Mouse (Mus musculus): ENCODE results near the gene Chchd3. TPM values are rescaled to one million over a fixed set of nuclear protein-coding genes. Genes with fewer than 3 reads are reported as not detected.

Chchd3 gene
- polyA plus RNA-seq, 1 experiment from 2014 or later, result 106 TPM

DNA sequence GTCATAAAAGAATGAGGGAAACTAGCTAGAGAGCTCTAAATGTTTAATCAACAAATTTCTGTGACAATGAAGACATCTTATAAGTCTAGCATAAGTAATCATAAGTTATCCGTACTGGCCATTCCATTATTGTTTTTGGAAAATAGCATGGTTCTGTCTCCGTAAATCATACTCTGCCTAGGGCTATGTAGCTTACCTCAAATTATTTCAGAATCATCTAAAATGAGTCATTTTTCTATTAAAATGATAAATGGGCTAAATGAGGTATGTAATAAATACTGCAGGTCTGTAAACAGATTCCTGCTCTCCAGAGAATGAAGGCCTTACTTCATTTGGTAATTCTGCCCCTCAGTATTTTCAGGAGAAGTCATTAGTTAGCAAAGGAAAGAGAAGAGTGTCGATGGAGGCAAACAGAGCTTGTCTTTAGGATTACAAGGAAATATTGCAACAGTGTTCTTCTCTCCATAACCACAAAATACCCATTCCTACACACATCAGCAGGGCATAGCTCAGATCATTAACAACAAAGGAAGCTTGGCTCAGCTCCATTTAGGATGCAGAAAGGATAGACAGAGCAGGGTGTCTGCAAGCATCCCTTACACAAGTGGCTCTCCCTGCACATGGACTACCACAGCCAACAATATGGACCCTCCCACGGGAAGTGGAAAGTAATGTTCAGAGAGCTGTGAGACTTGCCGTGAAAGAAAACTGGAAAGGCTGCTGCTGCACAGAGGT lies 100.1 kb downstream of the Chchd3 start:
- H3K4me2 ChIP-seq (replicated peaks), result no peak overlapping the region
- no peak overlapping the region for H3K27ac ChIP-seq
- H3K4me3 ChIP-seq, result no peak overlapping the region
- H3K36me3 ChIP-seq, result no peaks in the 10 kb centered on the region
- H3K9me3 ChIP-seq, result no peaks in the 10 kb centered on the region
- H3K27me3 ChIP-seq, result no peaks in the 10 kb centered on the region
- H3K9ac ChIP-seq, result no peak overlapping the region
- H3K4me1 ChIP-seq, result 0 out of 2 replicates have a peak, but pooled peaks cover 5% of the 10 kb centered on the region
- WGBS, result 72% methylated on average over 5 of the region's 5 CpGs
- ATAC-seq (ENCODE audit: insufficient number of reproducible peaks, insufficient read depth, low FRiP score, low TSS enrichment), result no peak

DNA sequence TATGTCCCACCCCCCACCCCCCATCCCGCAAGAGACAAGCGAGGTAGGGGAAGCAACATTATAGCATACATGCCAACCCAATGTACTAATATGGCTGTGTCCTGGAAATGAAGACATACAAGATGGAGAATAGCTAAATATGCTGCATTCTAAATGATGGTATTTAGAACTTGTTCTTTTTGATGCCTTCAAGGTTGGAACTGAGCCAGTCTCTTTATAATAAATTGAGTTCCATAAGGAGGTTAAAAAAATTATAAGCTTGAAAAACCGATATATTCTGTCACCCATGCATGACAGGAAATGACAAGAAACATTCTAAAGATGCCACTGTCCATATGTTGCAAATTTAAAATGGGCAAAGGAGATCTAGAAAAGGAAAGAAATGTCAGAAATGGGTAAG lies 104.6 kb downstream of the Chchd3 start:
- no peak overlapping the region for H3K4me3 ChIP-seq
- H3K36me3 ChIP-seq, result no peaks in the 10 kb centered on the region
- no peak overlapping the region for H3K9ac ChIP-seq
- no peaks in the 10 kb centered on the region for H3K27me3 ChIP-seq
- no peak overlapping the region for H3K27ac ChIP-seq
- no peaks in the 10 kb centered on the region for H3K9me3 ChIP-seq
- H3K4me1 ChIP-seq, result no peaks in the 10 kb centered on the region
- 76% methylated on average over 3 of the region's 3 CpGs for WGBS
- H3K4me2 ChIP-seq (replicated peaks), result no peak overlapping the region
- ATAC-seq (ENCODE audit: insufficient number of reproducible peaks, insufficient read depth, low FRiP score, low TSS enrichment), result no peak

DNA sequence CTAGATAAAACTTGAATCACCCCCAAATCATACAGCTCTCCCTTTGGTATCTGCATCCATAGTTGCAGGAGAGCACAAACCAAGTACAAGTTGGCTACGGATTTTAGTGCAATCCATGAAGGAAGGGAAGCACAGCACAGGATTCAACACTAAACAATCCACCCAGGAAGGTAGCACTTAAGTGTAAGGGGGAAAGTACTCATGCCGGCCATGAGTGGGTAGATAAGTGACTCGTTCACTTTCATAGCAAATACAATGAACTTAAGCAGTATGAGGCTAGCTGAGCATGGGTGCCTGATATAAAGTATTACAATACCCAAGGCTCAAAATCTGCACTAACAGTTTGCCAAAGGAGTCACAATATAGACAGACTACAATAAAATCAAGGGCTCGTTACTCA lies 109.1 kb downstream of the Chchd3 start:
- Histone ChIP-seq H3K4me1 (no peaks in the 10 kb centered on the region), H3K27me3 (no peaks in the 10 kb centered on the region), H3K9me3 (no peaks in the 10 kb centered on the region), H3K9ac (no peak overlapping the region), H3K4me3 (no peak overlapping the region), H3K27ac (no peak overlapping the region), H3K4me2 (replicated peaks) (no peak overlapping the region), H3K36me3 (no peaks in the 10 kb centered on the region)
- ATAC-seq (ENCODE audit: insufficient number of reproducible peaks, insufficient read depth, low FRiP score, low TSS enrichment), result no peak
- 82% methylated on average over 4 of the region's 4 CpGs for WGBS

DNA sequence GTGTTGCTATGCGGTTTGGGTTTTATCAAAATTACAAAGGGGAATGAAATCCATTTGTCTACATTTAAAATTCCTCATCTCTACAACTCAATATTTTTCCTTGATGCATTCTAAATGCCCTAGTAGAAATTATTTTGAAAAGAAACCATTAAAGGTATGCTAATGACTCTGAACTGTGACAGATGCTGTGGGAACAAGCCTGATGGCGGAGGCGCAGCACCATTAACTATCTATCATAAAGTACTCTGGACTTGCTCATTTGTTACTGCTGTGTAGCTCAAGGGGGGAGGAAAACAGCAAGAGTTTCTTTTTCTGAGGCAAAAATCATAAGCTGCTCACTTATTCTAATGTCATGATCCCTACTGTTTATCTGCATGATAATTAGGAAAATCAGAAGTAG lies 110.4 kb downstream of the Chchd3 start:
- H3K27ac ChIP-seq, result no peak overlapping the region
- H3K27me3 ChIP-seq, result no peaks in the 10 kb centered on the region
- H3K4me2 ChIP-seq (replicated peaks), result no peak overlapping the region
- H3K9me3 ChIP-seq, result no peaks in the 10 kb centered on the region
- H3K4me1 ChIP-seq, result no peaks in the 10 kb centered on the region
- H3K9ac ChIP-seq, result no peak overlapping the region
- H3K36me3 ChIP-seq, result no peaks in the 10 kb centered on the region
- no peak for ATAC-seq (ENCODE audit: insufficient number of reproducible peaks, insufficient read depth, low FRiP score, low TSS enrichment)
- WGBS, result 88% methylated on average over 3 of the region's 3 CpGs
- no peak overlapping the region for H3K4me3 ChIP-seq

DNA sequence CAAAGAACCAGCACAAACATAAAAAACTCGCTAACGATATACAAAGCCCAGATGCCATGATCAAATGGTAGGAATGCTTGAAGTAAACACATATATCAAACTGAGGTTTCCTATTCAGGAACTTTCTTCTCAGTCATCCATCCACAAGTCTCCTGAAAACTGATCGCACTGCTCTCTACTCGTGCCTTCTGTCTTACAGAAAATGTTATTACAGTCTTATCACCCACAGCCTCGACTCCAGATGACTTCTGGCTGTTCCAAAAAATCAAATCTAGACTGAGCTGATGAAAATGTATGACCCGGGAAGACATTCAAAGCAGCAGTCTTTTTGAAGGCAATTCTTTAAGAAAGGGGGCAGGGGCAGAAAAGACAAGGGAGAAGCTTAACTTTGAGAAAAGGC lies 112.8 kb downstream of the Chchd3 start:
- ATAC-seq (ENCODE audit: insufficient number of reproducible peaks, insufficient read depth, low FRiP score, low TSS enrichment), result no peak
- Histone ChIP-seq H3K27me3 (no peaks in the 10 kb centered on the region), H3K36me3 (no peaks in the 10 kb centered on the region), H3K27ac (no peak overlapping the region), H3K9me3 (no peaks in the 10 kb centered on the region), H3K4me2 (replicated peaks) (no peak overlapping the region), H3K4me3 (no peak overlapping the region), H3K9ac (no peak overlapping the region), H3K4me1 (no peaks in the 10 kb centered on the region)
- WGBS, result 54% methylated on average over 6 of the region's 6 CpGs

DNA sequence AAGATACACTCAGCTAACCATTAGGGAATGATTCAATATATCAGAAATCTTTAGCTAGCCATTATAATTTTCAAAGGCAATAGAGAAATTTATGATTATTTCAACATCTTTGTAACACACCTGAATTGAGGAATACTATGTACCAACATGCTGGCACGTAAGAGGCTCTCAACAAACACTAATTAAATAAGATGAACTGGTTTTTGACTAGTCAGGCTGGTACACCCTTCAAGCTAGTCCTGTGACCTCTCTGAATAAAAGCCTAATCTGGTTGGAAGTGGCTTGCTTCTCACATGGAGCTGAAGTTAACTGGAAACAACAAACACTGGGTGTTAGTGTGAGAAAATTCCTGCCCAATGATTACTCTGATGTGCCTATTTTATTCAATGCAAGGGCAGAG lies 115.1 kb downstream of the Chchd3 start:
- 87% methylated on average over 1 of the region's 1 CpGs for WGBS
- no peak overlapping the region for H3K9ac ChIP-seq
- no peak for ATAC-seq (ENCODE audit: insufficient number of reproducible peaks, insufficient read depth, low FRiP score, low TSS enrichment)

DNA sequence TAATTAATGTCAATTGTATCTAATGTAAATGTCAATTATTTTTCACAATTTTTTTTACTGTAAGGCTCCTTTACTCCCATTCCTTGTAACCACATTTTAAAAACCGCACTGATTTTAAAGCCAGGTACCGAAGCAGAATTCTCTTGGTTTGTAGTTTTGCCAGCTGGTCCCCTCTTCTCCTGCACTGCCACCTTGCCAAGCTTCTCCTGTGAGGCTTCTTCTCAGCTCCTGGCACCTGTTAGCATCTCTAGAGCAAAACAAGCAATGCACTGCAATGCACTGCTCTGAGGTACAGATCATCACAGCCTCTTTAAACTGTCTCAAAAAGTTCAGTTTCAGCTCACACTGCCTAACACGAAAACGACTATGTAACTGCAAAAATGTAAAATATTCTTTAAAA lies 116.4 kb downstream of the Chchd3 start:
- H3K4me2 ChIP-seq (replicated peaks), result no peak overlapping the region
- no peak overlapping the region for H3K4me3 ChIP-seq
- H3K27me3 ChIP-seq, result no peaks in the 10 kb centered on the region
- no peak for ATAC-seq (ENCODE audit: insufficient number of reproducible peaks, insufficient read depth, low FRiP score, low TSS enrichment)
- H3K36me3 ChIP-seq, result no peaks in the 10 kb centered on the region
- no peak overlapping the region for H3K9ac ChIP-seq
- no peaks in the 10 kb centered on the region for H3K9me3 ChIP-seq
- H3K4me1 ChIP-seq, result peaks cover 8% of the 10 kb centered on the region; the same call in 1 of the 2 replicates
- no peak overlapping the region for H3K27ac ChIP-seq
- WGBS, result 93% methylated on average over 4 of the region's 4 CpGs

More for the DNA sequence above, 115.1 kb downstream of the Chchd3 start:
- Histone ChIP-seq H3K36me3 (no peaks in the 10 kb centered on the region), H3K27me3 (no peaks in the 10 kb centered on the region), H3K4me3 (no peak overlapping the region), H3K4me2 (replicated peaks) (no peak overlapping the region), H3K9me3 (no peaks in the 10 kb centered on the region), H3K27ac (no peak overlapping the region), H3K4me1 (peaks cover 8% of the 10 kb centered on the region; the same call in 1 of the 2 replicates)

DNA sequence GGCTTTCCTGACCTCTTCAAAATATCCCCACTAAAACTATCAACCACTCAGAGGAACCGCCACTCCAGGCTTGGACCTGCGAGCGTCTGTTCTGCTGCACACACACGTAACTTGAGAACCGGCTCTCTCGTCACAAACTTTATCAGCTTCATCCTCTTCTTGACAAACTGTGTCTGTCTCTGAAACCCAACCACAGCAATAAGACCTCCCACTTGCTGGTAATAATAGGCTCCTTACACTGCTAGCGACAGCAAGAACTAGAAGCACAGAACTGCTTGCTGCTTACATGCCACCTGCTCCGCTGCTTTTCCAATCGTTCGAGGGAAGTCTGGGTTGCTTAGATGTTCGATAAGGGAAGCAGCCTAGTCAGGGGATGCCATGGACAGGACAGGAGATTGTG lies 119.8 kb downstream of the Chchd3 start:
- no peak overlapping the region for H3K27ac ChIP-seq
- H3K4me1 ChIP-seq, result peaks cover 8% of the 10 kb centered on the region; the same call in 1 of the 2 replicates
- H3K9ac ChIP-seq, result no peak overlapping the region
- no peaks in the 10 kb centered on the region for H3K9me3 ChIP-seq
- H3K4me3 ChIP-seq, result no peak overlapping the region
- ATAC-seq (ENCODE audit: insufficient number of reproducible peaks, insufficient read depth, low FRiP score, low TSS enrichment), result no peak
- 39% methylated on average over 11 of the region's 11 CpGs for WGBS
- no peaks in the 10 kb centered on the region for H3K36me3 ChIP-seq
- no peaks in the 10 kb centered on the region for H3K27me3 ChIP-seq
- H3K4me2 ChIP-seq (replicated peaks), result no peak overlapping the region

DNA sequence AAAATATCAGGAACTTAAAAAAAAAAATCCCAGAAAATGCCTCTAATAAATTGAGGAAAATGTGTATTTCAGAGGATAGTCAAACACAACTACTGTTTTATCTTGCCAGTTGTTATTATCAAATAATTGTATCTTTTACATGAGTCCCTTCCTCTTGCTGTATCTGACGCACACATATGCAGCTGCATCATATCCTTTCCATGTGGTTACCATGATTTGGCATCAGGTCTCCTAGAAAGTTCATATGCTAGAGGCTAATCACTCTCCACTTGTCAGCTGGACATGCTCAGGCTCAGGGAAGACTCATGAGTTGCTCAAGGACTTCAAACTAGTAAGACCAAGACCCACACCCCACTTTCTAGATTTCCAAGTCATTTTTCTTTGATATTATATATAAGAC lies 122.4 kb downstream of the Chchd3 start:
- Histone ChIP-seq H3K27me3 (no peaks in the 10 kb centered on the region), H3K36me3 (no peaks in the 10 kb centered on the region), H3K9me3 (no peaks in the 10 kb centered on the region), H3K4me3 (no peak overlapping the region), H3K4me2 (replicated peaks) (no peak overlapping the region), H3K4me1 (peaks cover 8% of the 10 kb centered on the region; the same call in 1 of the 2 replicates), H3K27ac (no peak overlapping the region), H3K9ac (no peak overlapping the region)
- 79% methylated on average over 1 of the region's 1 CpGs for WGBS
- no peak for ATAC-seq (ENCODE audit: insufficient number of reproducible peaks, insufficient read depth, low FRiP score, low TSS enrichment)

DNA sequence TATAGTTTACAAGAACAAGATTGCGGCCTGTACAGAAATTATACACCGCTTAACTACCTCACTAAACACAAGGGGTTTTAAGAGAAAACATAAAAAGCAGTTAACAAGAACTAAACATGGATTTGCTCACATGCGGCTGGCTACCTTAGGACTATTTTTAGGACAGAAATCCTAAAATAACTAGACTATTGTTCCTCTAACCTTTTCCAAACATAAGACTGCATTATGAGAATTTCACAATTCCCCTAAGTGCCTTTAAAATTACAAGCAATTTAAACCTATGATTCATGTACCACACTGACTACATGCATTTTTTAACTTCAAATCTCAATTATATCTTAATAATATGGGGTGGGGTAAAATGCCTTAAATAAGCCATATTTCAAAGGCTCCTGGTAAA lies 123.3 kb downstream of the Chchd3 start:
- 57% methylated on average over 3 of the region's 3 CpGs for WGBS
- Histone ChIP-seq H3K9me3 (no peaks in the 10 kb centered on the region), H3K4me2 (replicated peaks) (no peak overlapping the region), H3K27ac (no peak overlapping the region), H3K27me3 (no peaks in the 10 kb centered on the region), H3K9ac (no peak overlapping the region), H3K4me1 (peaks cover 8% of the 10 kb centered on the region; the same call in 1 of the 2 replicates), H3K36me3 (no peaks in the 10 kb centered on the region), H3K4me3 (no peak overlapping the region)
- no peak for ATAC-seq (ENCODE audit: insufficient number of reproducible peaks, insufficient read depth, low FRiP score, low TSS enrichment)

DNA sequence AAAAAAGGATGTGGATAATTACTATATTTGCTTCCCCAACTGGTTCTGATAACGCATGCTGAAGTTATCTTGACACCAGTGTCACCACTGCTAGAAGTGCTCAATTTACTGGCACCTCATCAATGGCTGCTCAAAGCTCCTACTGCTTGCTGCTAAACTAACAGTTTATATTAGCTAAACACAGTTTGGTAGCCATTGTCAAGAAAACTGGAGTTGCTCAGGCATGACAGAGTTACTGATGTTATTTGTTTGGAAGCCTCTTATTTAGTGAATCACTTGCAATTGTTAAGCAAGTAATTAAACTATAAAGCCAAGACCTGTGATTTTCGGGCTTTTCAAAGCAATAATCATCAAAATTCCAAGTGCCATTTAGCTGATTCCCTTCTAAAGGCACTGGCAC lies 123.7 kb downstream of the Chchd3 start:
- 64% methylated on average over 2 of the region's 2 CpGs for WGBS
- no peak overlapping the region for H3K9ac ChIP-seq
- no peak overlapping the region for H3K4me3 ChIP-seq
- H3K4me1 ChIP-seq, result peaks cover 8% of the 10 kb centered on the region; the same call in 1 of the 2 replicates
- no peaks in the 10 kb centered on the region for H3K9me3 ChIP-seq
- H3K27ac ChIP-seq, result no peak overlapping the region
- no peaks in the 10 kb centered on the region for H3K36me3 ChIP-seq
- H3K27me3 ChIP-seq, result no peaks in the 10 kb centered on the region
- H3K4me2 ChIP-seq (replicated peaks), result no peak overlapping the region
- no peak for ATAC-seq (ENCODE audit: insufficient number of reproducible peaks, insufficient read depth, low FRiP score, low TSS enrichment)

DNA sequence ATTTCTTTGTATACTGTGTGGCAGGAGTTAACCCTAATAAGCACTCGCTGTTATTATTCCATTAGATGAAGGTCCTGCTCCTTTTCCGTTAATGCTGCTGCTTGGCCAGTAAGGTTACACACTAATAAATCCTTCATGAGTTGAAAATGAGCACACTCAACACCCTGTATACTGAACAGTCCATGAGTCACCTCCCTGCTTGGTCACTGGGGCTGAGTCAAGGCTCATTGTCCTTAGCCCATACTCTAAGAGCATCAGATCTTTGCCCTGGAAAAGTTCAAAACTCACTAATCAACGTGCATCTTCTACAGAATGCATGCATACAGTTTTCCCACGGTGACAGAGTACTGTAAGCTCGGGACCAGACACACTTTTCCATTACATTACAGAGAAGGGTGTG lies 124.5 kb downstream of the Chchd3 start:
- no peak overlapping the region for H3K9ac ChIP-seq
- peaks cover 6% of the 10 kb centered on the region; the same call in 1 of the 2 replicates for H3K4me1 ChIP-seq
- no peak overlapping the region for H3K4me2 ChIP-seq (replicated peaks)
- H3K27ac ChIP-seq, result no peak overlapping the region
- no peaks in the 10 kb centered on the region for H3K36me3 ChIP-seq
- no peak for ATAC-seq (ENCODE audit: insufficient number of reproducible peaks, insufficient read depth, low FRiP score, low TSS enrichment)
- H3K27me3 ChIP-seq, result no peaks in the 10 kb centered on the region
- H3K4me3 ChIP-seq, result no peak overlapping the region
- 84% methylated on average over 5 of the region's 5 CpGs for WGBS
- H3K9me3 ChIP-seq, result no peaks in the 10 kb centered on the region

Measured in embryonic facial prominence, embryonic 12.5 days (tissue).